Mouse (Mus musculus) hindlimb bud, embryonic 11.5 days (tissue): ENCODE measurements around the gene Hist1h3e.
"Not testable (repeated sequence)": the region's sequence is repeated elsewhere in the genome, so short reads cannot be mapped to it uniquely, and the experiment has no call there.

Experiments
- DNase-seq: peaks from one replicate; pipeline ENCODE4 v3.0.0-alpha.2; 2012; ENCODE audit warnings: low read depth, low spot score; ENCODE audit errors: extremely low spot score

The Hist1h3e gene

GRCm38 (mm10) chr13:23541497-23541896 is 20.7 kb downstream of the Hist1h3e start:
- DNase-seq, result no peak

DNA sequence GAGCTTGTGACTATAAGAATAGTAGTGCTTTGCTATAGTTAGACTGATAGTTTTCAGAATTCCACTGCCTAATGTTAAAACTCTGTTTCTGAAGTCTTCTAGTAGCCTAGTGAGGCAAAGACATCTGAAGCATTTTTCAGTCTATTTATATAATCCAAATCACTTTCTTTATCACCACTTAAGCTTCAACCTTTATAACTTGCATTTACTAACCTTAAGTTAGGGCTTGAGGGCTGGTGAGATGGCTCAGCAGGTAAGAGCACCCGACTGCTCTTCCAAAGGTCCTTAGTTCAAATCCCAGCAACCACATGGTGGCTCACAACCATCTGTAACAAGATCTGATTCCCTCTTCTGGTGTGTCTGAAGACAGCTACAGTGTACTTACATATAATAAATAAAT is 22.3 kb downstream of the Hist1h3e start:
- not testable (repeated sequence) for DNase-seq

GRCm38 (mm10) chr13:23538249-23538648 is 23.9 kb downstream of the Hist1h3e start:
- DNase-seq, result no peak

- DNase-seq, result no peak
These were observed 25.0 kb downstream of the Hist1h3e start for GRCm38 (mm10) chr13:23537006-23537710.

GRCm38 (mm10) chr13:23536076-23536822 is 25.9 kb downstream of the Hist1h3e start:
- DNase-seq, result no peak

DNA sequence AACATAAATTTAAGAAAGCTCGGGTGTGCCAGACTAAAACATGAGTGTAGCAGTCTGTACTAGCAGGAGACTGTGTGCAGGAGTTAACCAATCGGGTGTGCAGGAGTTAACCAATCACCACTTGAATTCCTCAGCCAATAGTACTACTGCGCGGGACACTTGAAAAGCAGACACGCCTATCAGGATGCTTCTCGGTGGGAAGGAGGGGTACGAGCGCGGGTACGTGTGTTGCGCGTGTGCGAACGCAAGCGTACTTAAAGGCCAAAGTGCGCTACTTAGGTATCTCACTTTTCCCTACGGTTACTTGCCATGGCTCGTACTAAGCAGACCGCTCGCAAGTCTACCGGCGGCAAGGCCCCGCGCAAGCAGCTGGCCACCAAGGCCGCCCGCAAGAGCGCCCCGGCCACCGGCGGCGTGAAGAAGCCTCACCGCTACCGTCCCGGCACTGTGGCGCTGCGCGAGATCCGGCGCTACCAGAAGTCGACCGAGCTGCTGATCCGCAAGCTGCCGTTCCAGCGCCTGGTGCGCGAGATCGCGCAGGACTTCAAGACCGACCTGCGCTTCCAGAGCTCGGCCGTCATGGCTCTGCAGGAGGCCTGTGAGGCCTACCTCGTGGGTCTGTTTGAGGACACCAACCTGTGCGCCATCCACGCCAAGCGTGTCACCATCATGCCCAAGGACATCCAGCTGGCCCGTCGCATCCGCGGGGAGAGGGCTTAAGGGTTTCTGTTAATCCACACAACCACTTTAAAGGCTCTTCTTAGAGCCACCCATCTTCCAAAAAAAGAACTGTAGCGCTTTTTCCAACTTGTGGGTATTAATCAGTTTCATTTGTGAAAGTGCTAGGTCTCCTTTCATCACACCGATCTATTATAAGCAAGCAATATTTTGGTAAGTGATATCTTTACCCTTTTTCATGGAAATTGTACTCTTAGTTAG is 26.8 kb downstream of the Hist1h3e start, which contains the start of gene Hist1h3g:
Gene Hist1h3g (plus strand): TSS at position 286 of the 939 bp plus-strand sequence.
- not testable (repeated sequence) for DNase-seq

GRCm38 (mm10) chr13:23534368-23535131 is 27.6 kb downstream of the Hist1h3e start:
- no peak for DNase-seq

DNA sequence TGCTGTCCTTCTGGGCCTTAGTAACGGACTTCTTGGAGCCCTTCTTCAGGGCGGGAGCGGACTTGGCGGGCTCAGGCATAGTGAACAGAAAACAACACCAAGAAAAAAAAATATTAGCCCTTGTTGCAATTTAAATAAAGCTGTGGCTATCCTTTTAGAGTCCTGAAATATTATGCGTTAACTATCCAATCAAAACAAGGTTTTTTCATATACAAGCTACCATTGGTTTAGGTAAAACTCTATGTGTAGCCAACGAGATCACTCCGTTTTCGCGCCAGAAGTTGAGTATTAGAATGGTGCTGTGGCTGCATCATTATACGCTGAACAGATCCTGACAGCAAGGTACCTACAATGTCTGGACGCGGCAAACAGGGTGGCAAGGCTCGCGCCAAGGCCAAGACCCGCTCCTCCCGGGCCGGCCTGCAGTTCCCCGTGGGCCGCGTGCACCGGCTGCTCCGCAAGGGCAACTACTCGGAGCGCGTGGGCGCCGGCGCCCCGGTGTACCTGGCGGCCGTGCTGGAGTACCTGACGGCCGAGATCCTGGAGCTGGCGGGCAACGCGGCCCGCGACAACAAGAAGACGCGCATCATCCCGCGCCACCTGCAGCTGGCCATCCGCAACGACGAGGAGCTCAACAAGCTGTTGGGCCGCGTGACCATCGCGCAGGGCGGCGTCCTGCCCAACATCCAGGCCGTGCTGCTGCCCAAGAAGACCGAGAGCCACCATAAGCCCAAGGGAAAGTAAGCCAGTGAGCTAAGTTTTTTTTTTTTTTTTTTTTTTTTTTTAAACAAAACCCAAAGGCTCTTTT is 28.4 kb downstream of the Hist1h3e start, which contains the start of gene Hist1h2af:
Gene Hist1h2af (plus strand): TSS at position 347 of the 808 bp plus-strand sequence.
- DNase-seq, result not testable (repeated sequence)

DNA sequence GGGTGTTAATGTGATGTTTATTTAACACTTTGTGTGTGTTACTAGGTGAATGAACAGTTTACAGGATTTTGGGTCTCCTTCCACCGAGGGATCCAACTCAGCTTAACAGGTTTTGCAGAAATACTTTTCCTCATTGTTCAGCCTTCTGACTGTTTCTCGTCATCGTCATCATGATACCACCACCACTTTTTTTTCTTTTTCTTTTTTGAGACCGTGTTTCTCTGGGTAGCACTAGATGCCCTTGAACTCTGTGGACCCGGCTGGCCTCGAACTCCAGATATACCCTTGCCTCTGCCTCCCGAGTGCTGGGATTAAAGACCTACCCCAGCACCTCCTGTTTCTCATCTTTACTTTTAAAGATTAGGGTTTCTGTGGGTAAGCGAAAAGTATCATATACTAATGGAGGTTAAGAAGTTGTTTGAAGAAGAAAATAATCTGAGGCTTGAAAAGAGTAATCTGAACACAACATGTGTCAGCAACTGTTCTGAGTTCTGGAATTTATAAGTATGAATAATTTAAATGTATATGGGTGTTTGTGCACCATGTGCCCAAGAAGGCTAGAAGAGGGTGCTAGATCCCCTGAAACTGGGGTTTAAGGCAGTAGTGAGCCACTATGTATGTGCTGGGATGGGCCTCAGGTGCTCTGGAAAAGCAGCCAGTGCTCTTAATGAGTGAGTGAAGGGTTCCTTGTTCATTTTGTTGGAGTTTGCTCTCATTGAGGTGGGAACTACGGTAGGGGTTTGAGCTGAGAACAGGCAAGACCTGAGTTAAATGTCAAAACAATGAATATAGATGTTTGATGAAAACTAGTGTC is 29.7 kb downstream of the Hist1h3e start:
- DNase-seq, result no peak

DNA sequence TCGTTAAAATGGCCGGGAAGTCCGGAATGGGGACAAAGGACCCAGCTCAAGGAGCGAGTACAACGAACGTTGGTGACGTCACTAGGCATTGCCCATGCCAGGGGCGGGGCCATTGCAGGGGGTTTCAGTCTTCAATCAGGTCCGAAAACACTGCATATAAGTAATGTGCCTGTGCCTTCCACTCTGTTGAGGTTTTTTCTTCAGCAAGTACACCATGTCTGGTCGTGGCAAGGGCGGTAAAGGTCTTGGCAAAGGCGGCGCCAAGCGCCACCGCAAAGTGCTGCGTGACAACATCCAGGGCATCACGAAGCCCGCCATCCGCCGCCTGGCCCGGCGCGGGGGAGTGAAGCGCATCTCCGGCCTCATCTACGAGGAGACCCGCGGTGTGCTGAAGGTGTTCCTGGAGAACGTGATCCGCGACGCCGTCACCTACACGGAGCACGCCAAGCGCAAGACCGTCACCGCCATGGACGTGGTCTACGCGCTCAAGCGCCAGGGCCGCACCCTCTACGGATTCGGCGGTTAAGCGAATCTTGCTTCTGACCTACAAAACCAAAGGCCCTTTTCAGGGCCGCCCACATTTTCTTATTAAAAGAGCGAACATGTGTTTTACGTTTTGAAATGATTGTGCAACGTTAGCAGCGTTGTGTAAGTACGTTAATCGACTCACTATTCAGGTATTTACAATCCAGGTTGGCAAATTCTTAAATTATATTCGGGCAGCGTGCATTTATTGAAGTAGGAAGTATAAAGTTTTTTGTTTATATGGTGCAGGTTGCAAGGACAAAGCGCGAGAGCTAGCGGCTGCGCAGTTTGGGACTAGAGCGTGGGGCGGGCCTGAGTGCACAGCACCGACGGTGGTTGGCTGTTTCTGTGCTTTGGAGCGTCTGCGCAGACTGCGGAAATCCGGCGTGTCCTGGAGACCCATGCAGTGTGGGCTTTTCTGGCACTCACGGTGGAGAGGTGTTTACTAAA is 31.0 kb downstream of the Hist1h3e start, which contains the start of gene Hist1h4h:
Gene Hist1h4h (plus strand): TSS at position 150 of the 975 bp plus-strand sequence.
- peak; percentile 98 for DNase-seq

DNA sequence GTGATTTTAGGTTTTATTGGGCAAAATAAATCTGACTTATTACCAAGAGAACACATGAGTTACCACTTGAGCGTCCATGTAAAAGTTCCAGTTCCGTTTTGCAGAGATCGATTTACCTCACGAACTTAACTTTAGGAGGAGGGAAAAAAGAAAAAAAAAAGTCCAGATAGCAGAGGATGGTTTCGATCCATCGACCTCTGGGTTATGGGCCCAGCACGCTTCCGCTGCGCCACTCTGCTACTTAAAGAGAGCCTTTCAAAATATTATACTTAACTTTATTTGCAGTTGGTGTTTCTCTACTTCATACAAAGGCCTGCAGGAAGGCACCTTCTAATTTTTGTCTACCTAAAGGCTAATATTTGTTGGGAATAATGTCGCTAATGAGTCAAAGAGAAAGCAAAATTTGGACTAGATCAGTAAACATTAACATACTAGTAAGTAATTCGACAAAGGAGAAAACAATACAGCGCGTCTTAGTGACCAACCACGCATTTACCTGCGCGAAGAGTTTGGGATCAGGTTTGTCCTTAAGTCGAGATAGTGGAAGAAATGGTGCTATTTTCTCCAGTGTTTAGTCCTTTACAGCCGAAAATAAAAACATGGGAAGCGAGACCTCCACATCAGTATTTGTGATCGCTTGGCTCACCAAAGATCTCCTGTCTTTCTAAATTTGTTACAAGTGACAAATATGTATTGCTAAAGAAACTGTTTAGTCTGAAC is 31.8 kb downstream of the Hist1h3e start:
- DNase-seq, result no peak

- DNase-seq, result no peak
These were observed 32.5 kb downstream of the Hist1h3e start for GRCm38 (mm10) chr13:23529480-23530165.

GRCm38 (mm10) chr13:23529005-23529404 is 33.2 kb downstream of the Hist1h3e start:
- DNase-seq, result no peak

GRCm38 (mm10) chr13:23526312-23526711 is 35.9 kb downstream of the Hist1h3e start:
- no peak for DNase-seq

DNA sequence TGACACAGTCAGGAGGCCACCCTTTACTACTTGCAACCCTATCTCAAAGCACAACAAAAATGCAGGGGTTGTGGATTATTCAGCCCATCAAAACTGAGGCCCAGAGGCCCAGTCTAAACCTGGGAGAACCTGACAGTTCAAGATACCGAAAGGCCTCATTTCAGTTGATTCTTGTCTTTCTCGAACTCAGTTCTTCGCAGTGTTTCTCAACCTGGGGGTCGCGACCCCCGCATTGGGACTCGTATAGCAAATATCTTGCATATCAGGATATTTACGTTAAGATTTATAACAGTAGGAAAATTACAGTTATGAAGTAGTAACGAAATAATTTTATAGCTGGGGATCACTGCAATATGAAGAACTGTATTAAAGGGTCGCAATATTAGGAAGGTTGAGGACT is 36.3 kb downstream of the Hist1h3e start:
- no peak for DNase-seq

GRCm38 (mm10) chr13:23524654-23525053 is 37.5 kb downstream of the Hist1h3e start:
- DNase-seq, result no peak
